19 mouse cellular contexts compared by ENCODE assay signal in the genomic region with DNA sequence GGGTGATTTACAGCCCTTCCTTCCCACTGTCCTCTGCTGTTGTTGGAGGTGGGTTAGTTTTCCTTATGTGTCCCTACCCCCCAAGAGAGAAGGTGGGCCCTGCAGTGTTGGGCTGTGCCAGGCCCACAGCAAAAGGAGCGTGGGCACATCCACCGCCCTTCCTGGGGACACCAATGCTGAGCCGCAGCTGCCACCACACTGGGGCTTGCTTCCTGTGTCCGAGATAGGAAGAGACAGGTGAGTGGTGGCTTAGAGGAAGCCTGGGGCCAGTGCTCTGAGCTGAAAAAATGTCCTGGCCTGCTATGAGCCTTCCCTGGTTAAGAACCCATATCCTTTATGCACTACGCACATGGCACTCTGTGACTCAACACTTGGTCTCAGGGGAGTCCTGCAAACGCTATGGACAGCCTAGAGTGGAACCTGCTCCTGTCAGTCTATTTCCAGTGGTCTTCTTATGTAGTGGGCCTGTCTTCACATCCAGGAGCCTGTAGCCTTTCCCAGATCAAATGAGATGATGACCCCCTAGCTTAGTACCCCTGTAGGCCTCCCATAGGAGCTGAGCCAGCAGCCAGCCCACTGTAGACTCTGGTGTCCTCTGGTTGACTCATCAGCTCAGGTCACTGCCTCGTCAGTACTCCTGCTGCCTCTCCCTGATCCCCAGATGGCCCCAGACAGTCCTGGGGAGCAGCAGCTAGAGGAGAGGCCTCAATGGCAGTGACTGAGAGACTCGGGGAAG. TPM values are rescaled to one million over a fixed set of nuclear protein-coding genes. Genes with fewer than 3 reads are reported as not detected.
DNase-seq lines count a peak whose midpoint lies in the region; ATAC-seq and TF ChIP-seq lines count a peak whose summit lies in the region.
"Had no signal": no experiment of that assay in that cellular context is flagged by ENCODE, and none has a peak within 500 bp of the region (broad histone marks: within the 10 kb centered on the region; RNA-seq: fewer than 3 reads in every experiment).

No protein-coding gene starts in this region.

- 0 out of 2 replicates have a peak overlapping the region, but pooled peaks have one; percentile 11 for H3K4me3 ChIP-seq in gastrocnemius, adult 2 months
- no peak overlapping the region for H3K4me3 ChIP-seq in hindbrain, embryonic 13.5 days
- H3K4me3 ChIP-seq in hindbrain, embryonic 16.5 days (ENCODE audit: low read length) = no peak overlapping the region
- H3K4me3 ChIP-seq in limb, embryonic 14.5 days (replicated peaks; ENCODE audit: low read length) = no peak overlapping the region
- H3K4me3 ChIP-seq: hindbrain, embryonic 15.5 days; midbrain, embryonic 15.5 days; neural tube, embryonic 15.5 days had no signal

- peak overlapping the region; percentile 87 for H3K27ac ChIP-seq in gastrocnemius, adult 2 months
- no peak overlapping the region for H3K27ac ChIP-seq in hindbrain, embryonic 13.5 days
- no peak overlapping the region for H3K27ac ChIP-seq in hindbrain, embryonic 16.5 days (ENCODE audit: low read depth, low read length)
- no peak overlapping the region for H3K27ac ChIP-seq in limb, embryonic 14.5 days (replicated peaks; ENCODE audit: low read depth, low read length)
- H3K27ac ChIP-seq: hindbrain, embryonic 15.5 days; midbrain, embryonic 15.5 days had no signal

- no peak for TF ChIP-seq POLR2A in limb, embryonic 14.5 days (IDR thresholded peaks at IDR 0.05; ENCODE audit: borderline replicate concordance, extremely low read depth, insufficient read depth, insufficient read length)

- intact Hi-C loops in gastrocnemius, adult 2 months (cut with DNase I) = loop anchor here (5.0 kb wide), 1 partner anchor 74 kb away; no protein-coding TSS in a partner anchor
- intact Hi-C loops in gastrocnemius, postnatal 14 days (cut with DNase I; ENCODE audit: low total_unique reads) = no loop called here

- no peak for ATAC-seq in hindbrain, embryonic 13.5 days (ENCODE audit: low FRiP score)
- no peak for ATAC-seq in hindbrain, embryonic 16.5 days
- peak; percentile 64 for ATAC-seq in common myeloid progenitor, adult 5-6 weeks (replicated peaks; ENCODE audit: low read depth, poor library complexity, severe bottlenecking)
- ATAC-seq in limb, embryonic 14.5 days (ENCODE audit: low FRiP score, low read depth) = peak; percentile 35
- ATAC-seq: forebrain, postnatal 0 days; midbrain, embryonic 15.5 days had no signal

- no peak for TF ChIP-seq CTCF in gastrocnemius, adult 2 months (IDR thresholded peaks at IDR 0.05)

- no peaks in the 10 kb centered on the region for H3K9me3 ChIP-seq in hindbrain, embryonic 13.5 days
- no peaks in the 10 kb centered on the region for H3K9me3 ChIP-seq in hindbrain, embryonic 16.5 days (ENCODE audit: control insufficient read depth, low read length)
- no peaks in the 10 kb centered on the region for H3K9me3 ChIP-seq in limb, embryonic 14.5 days (ENCODE audit: control insufficient read depth, low read length)
- H3K9me3 ChIP-seq: G1E; hindbrain, embryonic 15.5 days; midbrain, embryonic 15.5 days; neural tube, embryonic 15.5 days had no signal

- DNase-seq in gastrocnemius, adult 2 months = peak; percentile 40
- DNase-seq in gastrocnemius, postnatal 14 days = no peak
- peak; percentile 35 for DNase-seq in limb, embryonic 14.5 days (ENCODE audit: low spot score)
- DNase-seq in embryo, embryonic 10.5 days (ENCODE audit: low spot score) = no peak
- DNase-seq in left cerebral cortex, adult 18-20 months (ENCODE audit: low spot score in 2 of 2) = no peak
- DNase-seq: adrenal gland, postnatal 10 days; B cell, adult 2 months; forebrain, postnatal 0 days; kidney, adult 2 months; lung, postnatal 4 days; retina, postnatal 1 day; thymus, postnatal 25 days had no signal

- H3K4me2 ChIP-seq in hindbrain, embryonic 13.5 days = no peak overlapping the region
- H3K4me2 ChIP-seq in hindbrain, embryonic 16.5 days (ENCODE audit: low read length) = no peak overlapping the region
- H3K4me2 ChIP-seq in limb, embryonic 14.5 days (replicated peaks; ENCODE audit: low read depth, low read length, severe bottlenecking) = no peak overlapping the region
- H3K4me2 ChIP-seq: hindbrain, embryonic 15.5 days; midbrain, embryonic 15.5 days; neural tube, embryonic 15.5 days had no signal

- peaks cover 24% of the 10 kb centered on the region for H3K4me1 ChIP-seq in hindbrain, embryonic 13.5 days (replicated peaks)
- H3K4me1 ChIP-seq in hindbrain, embryonic 16.5 days (ENCODE audit: control insufficient read depth, insufficient read depth, low read depth, low read length) = no peaks in the 10 kb centered on the region
- no peaks in the 10 kb centered on the region for H3K4me1 ChIP-seq in limb, embryonic 14.5 days (ENCODE audit: control insufficient read depth, insufficient read depth, low read length)
- H3K4me1 ChIP-seq: midbrain, embryonic 15.5 days; neural tube, embryonic 15.5 days had no signal

- H3K36me3 ChIP-seq in hindbrain, embryonic 13.5 days = peaks cover 9% of the 10 kb centered on the region
- no peaks in the 10 kb centered on the region for H3K36me3 ChIP-seq in hindbrain, embryonic 16.5 days (ENCODE audit: control insufficient read depth, insufficient read depth, low read length)
- H3K36me3 ChIP-seq in limb, embryonic 14.5 days (ENCODE audit: control insufficient read depth, insufficient read depth, low read length) = peaks cover 27% of the 10 kb centered on the region
- H3K36me3 ChIP-seq: G1E; hindbrain, embryonic 15.5 days; midbrain, embryonic 15.5 days; neural tube, embryonic 15.5 days had no signal

- H3K9ac ChIP-seq in hindbrain, embryonic 13.5 days = 0 out of 2 replicates have a peak overlapping the region, but pooled peaks have one; percentile 19
- no peak overlapping the region; the same call in 1 of the 2 replicates for H3K9ac ChIP-seq in hindbrain, embryonic 16.5 days (ENCODE audit: low read depth, low read length)
- H3K9ac ChIP-seq in limb, embryonic 14.5 days (ENCODE audit: low read depth, low read length, severe bottlenecking) = no peak overlapping the region
- H3K9ac ChIP-seq: forebrain, postnatal 0 days; hindbrain, embryonic 15.5 days; midbrain, embryonic 15.5 days; neural tube, embryonic 15.5 days had no signal

- no peaks in the 10 kb centered on the region for H3K27me3 ChIP-seq in hindbrain, embryonic 13.5 days
- no peaks in the 10 kb centered on the region for H3K27me3 ChIP-seq in hindbrain, embryonic 16.5 days (replicated peaks; ENCODE audit: control insufficient read depth, insufficient read depth, low read length)
- no peaks in the 10 kb centered on the region for H3K27me3 ChIP-seq in limb, embryonic 14.5 days (ENCODE audit: control insufficient read depth, insufficient read depth, low read length)
- H3K27me3 ChIP-seq: hindbrain, embryonic 15.5 days; midbrain, embryonic 15.5 days; neural tube, embryonic 15.5 days had no signal

- 81% methylated on average over 8 of the region's 8 CpGs for WGBS in hindbrain, embryonic 13.5 days
- WGBS in hindbrain, embryonic 16.5 days = 75% methylated on average over 8 of the region's 8 CpGs
- WGBS in limb, embryonic 14.5 days = 74% methylated on average over 8 of the region's 8 CpGs

RNA-seq across cellular contexts. Expression of gene Emid1, which starts 41.0 kb away (rescaled TPM):
- 10 to 100 TPM in 1 of 2 experiments, 1 to 10 TPM in 1; 5.4 to 10.9 TPM for total RNA-seq in gastrocnemius, adult 2 months (2021)
- 10 to 100 TPM; 11.9 to 15.8 TPM for total RNA-seq in gastrocnemius, postnatal 14 days (2021)
- polyA plus RNA-seq in hindbrain, embryonic 13.5 days (2015; fragmentation: Nextera tagmentation; extraction: Ambion mirVana) = 13.8 and 15.9 TPM in 2 replicates
- polyA plus RNA-seq in hindbrain, embryonic 16.5 days (2015; fragmentation: Nextera tagmentation; extraction: Ambion mirVana) = 15.8 and 18.2 TPM in 2 replicates
- 11.0 and 20.0 TPM in 2 replicates for total RNA-seq in common myeloid progenitor, adult 5-6 weeks (2017)
- 25.3 and 25.7 TPM in 2 replicates for polyA plus RNA-seq in limb, embryonic 14.5 days (2012; rRNA removed)
- 30.9 and 32.2 TPM in 2 replicates for polyA plus RNA-seq in limb, embryonic 14.5 days (2014; fragmentation: Nextera tagmentation; extraction: Ambion mirVana)
- 1 to 10 TPM; 3.6 to 5.3 TPM for total RNA-seq in left cerebral cortex, adult 18-20 months (2021)
- polyA plus RNA-seq: G1E had no signal

Comparison
In these comparisons a context has a peak if more than half of its experiments do, and no peak if none do; other contexts are left out.
1. DNase-seq: peak in gastrocnemius, adult 2 months (single experiment) and limb, embryonic 14.5 days (single experiment); none in gastrocnemius, postnatal 14 days (single experiment), embryo, embryonic 10.5 days (single experiment) and left cerebral cortex, adult 18-20 months (0 of 2).
2. ATAC-seq: peak in common myeloid progenitor, adult 5-6 weeks (single experiment) and limb, embryonic 14.5 days (single experiment); none in hindbrain, embryonic 13.5 days (single experiment) and hindbrain, embryonic 16.5 days (single experiment).